Mouse (Mus musculus): Measurements from ENCODE around the gene Olfr1284. TPM values are rescaled to one million over a fixed set of nuclear protein-coding genes. Genes with fewer than 3 reads are reported as not detected.
"Not testable (repeated sequence)": the region's sequence is repeated elsewhere in the genome, so short reads cannot be mapped to it uniquely, and the experiment has no call there.

The Olfr1284 gene
- not detected in 2 replicates for polyA plus RNA-seq (2014; fragmentation: Nextera tagmentation; extraction: Ambion mirVana)

GRCm38 (mm10) chr2:111375222-111375621 is at the start of gene Olfr1284:
Gene Olfr1284, plus strand, starts transcription at chr2:111375522.
- no peaks in the 10 kb centered on the region for H3K4me1 ChIP-seq (ENCODE audit: control insufficient read depth, insufficient read depth, low read length)
- H3K27me3 ChIP-seq (ENCODE audit: control insufficient read depth, insufficient read depth, low read length): no peaks in the 10 kb centered on the region
- no peaks in the 10 kb centered on the region for H3K36me3 ChIP-seq (ENCODE audit: control insufficient read depth, insufficient read depth, low read length)
- H3K4me3 ChIP-seq (ENCODE audit: low read depth, low read length): no peak within 1 kb of the TSS
- no peak for ATAC-seq (ENCODE audit: insufficient number of reproducible peaks, insufficient read depth, low FRiP score, low read depth)
- no peak within 1 kb of the TSS for H3K9ac ChIP-seq (replicated peaks; ENCODE audit: low read depth, low read length)
- 74% methylated on average over 1 of the region's 1 CpGs for WGBS
- no peaks in the 10 kb centered on the region for H3K9me3 ChIP-seq (ENCODE audit: control insufficient read depth, low read depth, low read length)
- no peak within 1 kb of the TSS for H3K4me2 ChIP-seq (replicated peaks; ENCODE audit: low read depth, low read length)
- no peak within 1 kb of the TSS for H3K27ac ChIP-seq (ENCODE audit: low read length)

- Histone ChIP-seq H3K4me3 (ENCODE audit: low read depth, low read length) (no peak within 1 kb of the TSS), H3K4me2 (replicated peaks; ENCODE audit: low read depth, low read length) (no peak within 1 kb of the TSS), H3K4me1 (ENCODE audit: control insufficient read depth, insufficient read depth, low read length) (no peaks in the 10 kb centered on the region), H3K9me3 (ENCODE audit: control insufficient read depth, low read depth, low read length) (no peaks in the 10 kb centered on the region), H3K9ac (replicated peaks; ENCODE audit: low read depth, low read length) (no peak within 1 kb of the TSS), H3K27ac (ENCODE audit: low read length) (no peak within 1 kb of the TSS), H3K27me3 (ENCODE audit: control insufficient read depth, insufficient read depth, low read length) (no peaks in the 10 kb centered on the region), H3K36me3 (ENCODE audit: control insufficient read depth, insufficient read depth, low read length) (no peaks in the 10 kb centered on the region)
- no peak for ATAC-seq (ENCODE audit: insufficient number of reproducible peaks, insufficient read depth, low FRiP score, low read depth)
- WGBS: 74% methylated on average over 2 of the region's 2 CpGs
These were observed 49.1 kb upstream of the Olfr1284 start, which contains the start of gene Olfr1281 for GRCm38 (mm10) chr2:111326220-111326619. Gene Olfr1281, plus strand, starts transcription at chr2:111326520.

GRCm38 (mm10) chr2:111333721-111334120 is 41.6 kb upstream of the Olfr1284 start:
- ATAC-seq (ENCODE audit: insufficient number of reproducible peaks, insufficient read depth, low FRiP score, low read depth); H3K4me2 ChIP-seq (replicated peaks; ENCODE audit: low read depth, low read length); H3K4me1 ChIP-seq (ENCODE audit: control insufficient read depth, insufficient read depth, low read length); H3K27ac ChIP-seq (ENCODE audit: low read length); H3K36me3 ChIP-seq (ENCODE audit: control insufficient read depth, insufficient read depth, low read length); H3K9me3 ChIP-seq (ENCODE audit: control insufficient read depth, low read depth, low read length); H3K4me3 ChIP-seq (ENCODE audit: low read depth, low read length); H3K9ac ChIP-seq (replicated peaks; ENCODE audit: low read depth, low read length); H3K27me3 ChIP-seq (ENCODE audit: control insufficient read depth, insufficient read depth, low read length): not testable (repeated sequence)
- WGBS: 85% methylated on average over 5 of the region's 5 CpGs

GRCm38 (mm10) chr2:111335976-111336375 is 39.3 kb upstream of the Olfr1284 start, which contains the start of gene Olfr1282:
Gene Olfr1282, minus strand, starts transcription at chr2:111336076.
- H3K27ac ChIP-seq (ENCODE audit: low read length): no peak within 1 kb of the TSS
- no peak within 1 kb of the TSS for H3K9ac ChIP-seq (replicated peaks; ENCODE audit: low read depth, low read length)
- ATAC-seq (ENCODE audit: insufficient number of reproducible peaks, insufficient read depth, low FRiP score, low read depth): no peak
- H3K4me3 ChIP-seq (ENCODE audit: low read depth, low read length): no peak within 1 kb of the TSS
- no peaks in the 10 kb centered on the region for H3K36me3 ChIP-seq (ENCODE audit: control insufficient read depth, insufficient read depth, low read length)
- H3K9me3 ChIP-seq (ENCODE audit: control insufficient read depth, low read depth, low read length): no peaks in the 10 kb centered on the region
- WGBS: 67% methylated on average over 2 of the region's 2 CpGs
- H3K4me1 ChIP-seq (ENCODE audit: control insufficient read depth, insufficient read depth, low read length): no peaks in the 10 kb centered on the region
- H3K27me3 ChIP-seq (ENCODE audit: control insufficient read depth, insufficient read depth, low read length): no peaks in the 10 kb centered on the region
- no peak within 1 kb of the TSS for H3K4me2 ChIP-seq (replicated peaks; ENCODE audit: low read depth, low read length)

GRCm38 (mm10) chr2:111366490-111366889 is 8.8 kb upstream of the Olfr1284 start, which contains the start of gene Olfr1283:
Gene Olfr1283, plus strand, starts transcription at chr2:111366790.
- no peak for ATAC-seq (ENCODE audit: insufficient number of reproducible peaks, insufficient read depth, low FRiP score, low read depth)
- no peak within 1 kb of the TSS for H3K9ac ChIP-seq (replicated peaks; ENCODE audit: low read depth, low read length)
- H3K36me3 ChIP-seq (ENCODE audit: control insufficient read depth, insufficient read depth, low read length): no peaks in the 10 kb centered on the region
- no peak within 1 kb of the TSS for H3K27ac ChIP-seq (ENCODE audit: low read length)
- WGBS: 70% methylated on average over 2 of the region's 2 CpGs
- no peak within 1 kb of the TSS for H3K4me3 ChIP-seq (ENCODE audit: low read depth, low read length)
- no peak within 1 kb of the TSS for H3K4me2 ChIP-seq (replicated peaks; ENCODE audit: low read depth, low read length)
- H3K9me3 ChIP-seq (ENCODE audit: control insufficient read depth, low read depth, low read length): no peaks in the 10 kb centered on the region
- H3K27me3 ChIP-seq (ENCODE audit: control insufficient read depth, insufficient read depth, low read length): no peaks in the 10 kb centered on the region
- H3K4me1 ChIP-seq (ENCODE audit: control insufficient read depth, insufficient read depth, low read length): no peaks in the 10 kb centered on the region

GRCm38 (mm10) chr2:111422931-111423330 is 47.6 kb downstream of the Olfr1284 start, which contains the start of gene Olfr1286:
Gene Olfr1286, minus strand, starts transcription at chr2:111423115.
- WGBS: 60% methylated on average over 1 of the region's 1 CpGs
- Histone ChIP-seq H3K4me1 (ENCODE audit: control insufficient read depth, insufficient read depth, low read length) (no peaks in the 10 kb centered on the region), H3K27me3 (ENCODE audit: control insufficient read depth, insufficient read depth, low read length) (no peaks in the 10 kb centered on the region), H3K4me2 (replicated peaks; ENCODE audit: low read depth, low read length) (no peak within 1 kb of the TSS), H3K4me3 (ENCODE audit: low read depth, low read length) (no peak within 1 kb of the TSS), H3K9me3 (ENCODE audit: control insufficient read depth, low read depth, low read length) (no peaks in the 10 kb centered on the region), H3K36me3 (ENCODE audit: control insufficient read depth, insufficient read depth, low read length) (no peaks in the 10 kb centered on the region), H3K27ac (ENCODE audit: low read length) (no peak within 1 kb of the TSS), H3K9ac (replicated peaks; ENCODE audit: low read depth, low read length) (no peak within 1 kb of the TSS)
- ATAC-seq (ENCODE audit: insufficient number of reproducible peaks, insufficient read depth, low FRiP score, low read depth): no peak

Other genes with a start within 250 kb of the Olfr1284 start
- gene Gm15130, start 222.6 kb upstream of the Olfr1284 start, polyA plus RNA-seq (2014; fragmentation: Nextera tagmentation; extraction: Ambion mirVana): not detected in 2 replicates
- gene 4930430A15Rik, start 145.9 kb upstream of the Olfr1284 start, polyA plus RNA-seq (2014; fragmentation: Nextera tagmentation; extraction: Ambion mirVana): not detected in 2 replicates
- gene Olfr1275, start 140.2 kb upstream of the Olfr1284 start, polyA plus RNA-seq (2014; fragmentation: Nextera tagmentation; extraction: Ambion mirVana): not detected in 2 replicates
- gene Olfr1276, start 121.0 kb upstream of the Olfr1284 start, polyA plus RNA-seq (2014; fragmentation: Nextera tagmentation; extraction: Ambion mirVana): not detected in 2 replicates
- gene Olfr1277, start 101.4 kb upstream of the Olfr1284 start, polyA plus RNA-seq (2014; fragmentation: Nextera tagmentation; extraction: Ambion mirVana): not detected in 2 replicates
- not detected in 2 replicates for gene Olfr1278, start 85.4 kb upstream of the Olfr1284 start, polyA plus RNA-seq (2014; fragmentation: Nextera tagmentation; extraction: Ambion mirVana)
- not detected in 2 replicates for gene Olfr1279, start 74.9 kb upstream of the Olfr1284 start, polyA plus RNA-seq (2014; fragmentation: Nextera tagmentation; extraction: Ambion mirVana)
- not detected in 2 replicates for gene Olfr1280, start 61.5 kb upstream of the Olfr1284 start, polyA plus RNA-seq (2014; fragmentation: Nextera tagmentation; extraction: Ambion mirVana)
- gene Olfr1281, start 49.0 kb upstream of the Olfr1284 start, polyA plus RNA-seq (2014; fragmentation: Nextera tagmentation; extraction: Ambion mirVana): not detected in 2 replicates
- not detected in 2 replicates for gene Olfr1282, start 39.4 kb upstream of the Olfr1284 start, polyA plus RNA-seq (2014; fragmentation: Nextera tagmentation; extraction: Ambion mirVana)
- not detected in 2 replicates for gene Olfr1283, start 8.7 kb upstream of the Olfr1284 start, polyA plus RNA-seq (2014; fragmentation: Nextera tagmentation; extraction: Ambion mirVana)
- gene Olfr1286, start 47.6 kb downstream of the Olfr1284 start, polyA plus RNA-seq (2014; fragmentation: Nextera tagmentation; extraction: Ambion mirVana): not detected in 2 replicates
- not detected in 2 replicates for gene Olfr1287, start 73.6 kb downstream of the Olfr1284 start, polyA plus RNA-seq (2014; fragmentation: Nextera tagmentation; extraction: Ambion mirVana)
- gene Olfr1288, start 98.6 kb downstream of the Olfr1284 start, polyA plus RNA-seq (2014; fragmentation: Nextera tagmentation; extraction: Ambion mirVana): not detected in 2 replicates
- not detected in 2 replicates for gene Olfr1289, start 105.3 kb downstream of the Olfr1284 start, polyA plus RNA-seq (2014; fragmentation: Nextera tagmentation; extraction: Ambion mirVana)
- not detected in 2 replicates for gene Olfr1290, start 118.3 kb downstream of the Olfr1284 start, polyA plus RNA-seq (2014; fragmentation: Nextera tagmentation; extraction: Ambion mirVana)
- gene Olfr1291-ps1, start 121.7 kb downstream of the Olfr1284 start, polyA plus RNA-seq (2014; fragmentation: Nextera tagmentation; extraction: Ambion mirVana): not detected in 2 replicates
- not detected in 2 replicates for gene Olfr1293-ps, start 149.7 kb downstream of the Olfr1284 start, polyA plus RNA-seq (2014; fragmentation: Nextera tagmentation; extraction: Ambion mirVana)
- not detected in 2 replicates for gene Olfr1294, start 164.8 kb downstream of the Olfr1284 start, polyA plus RNA-seq (2014; fragmentation: Nextera tagmentation; extraction: Ambion mirVana)
- not detected in 2 replicates for gene Olfr1295, start 194.2 kb downstream of the Olfr1284 start, polyA plus RNA-seq (2014; fragmentation: Nextera tagmentation; extraction: Ambion mirVana)